Mouse (Mus musculus): ENCODE measurements around the gene Rab4a.

DNA sequence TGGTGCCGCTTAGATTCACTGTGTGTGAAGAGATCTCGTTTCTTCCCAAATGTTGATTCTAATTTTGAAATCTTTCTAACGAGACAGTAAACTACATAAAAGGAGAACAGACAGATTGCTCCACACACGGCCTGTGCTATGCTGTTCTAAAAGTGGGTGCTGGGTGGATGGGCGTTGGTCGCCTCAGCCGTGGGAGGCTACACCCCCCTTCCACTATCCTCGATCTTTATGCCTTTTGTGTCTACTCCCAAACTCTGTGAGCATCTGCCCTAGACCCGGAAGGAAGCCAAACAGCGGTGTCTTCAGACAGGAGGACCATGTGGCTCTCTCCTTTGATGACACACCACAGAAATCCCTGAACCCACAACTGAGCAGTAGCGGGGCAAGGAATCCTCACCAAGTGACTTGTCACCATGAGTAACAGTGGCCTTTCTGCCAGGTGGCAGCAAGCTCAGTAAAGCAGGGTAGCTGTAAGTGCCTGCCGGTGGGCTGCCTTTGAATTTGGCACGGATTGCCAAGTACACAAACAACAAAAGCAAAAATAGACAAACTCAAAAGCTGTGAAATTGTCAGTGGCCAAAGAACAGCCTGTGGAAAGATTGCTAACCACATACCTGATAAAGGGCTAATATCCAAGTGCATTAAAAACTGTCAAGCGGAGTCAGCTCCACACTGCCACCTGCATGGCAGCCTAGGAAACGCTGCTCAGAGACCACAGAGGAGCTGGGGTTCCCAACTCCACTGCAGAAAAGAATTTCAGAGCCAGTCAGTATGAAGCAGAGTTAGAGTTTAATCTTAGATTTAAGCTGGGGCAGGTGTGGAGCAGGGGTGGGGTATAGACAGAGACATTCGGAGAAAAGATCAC is 37.1 kb upstream of the Rab4a start:
- TF ChIP-seq POLR2A (IDR thresholded peaks at IDR 0.05; ENCODE audit: control insufficient read depth, low read depth, low read length) (no peak), CTCF (IDR thresholded peaks at IDR 0.05; ENCODE audit: control insufficient read depth, insufficient read depth, insufficient replicate concordance, low read depth, low read length) (peak; percentile 60; the same call in 1 of the 2 replicates)
